Mouse (Mus musculus) v-Abl transformed pro-B cells (cell line): Measurements from ENCODE around the gene Clic6.

Experiments
- in situ Hi-C, 2 experiments: fragments of 400-800 bp; cut with MboI; formaldehyde crosslinking; loops; one replicate each; pipeline ENCODE4 v1.15.1; 2025; ENCODE audit not compliant: unreplicated experiment in 2 of 2

The Clic6 gene

DNA sequence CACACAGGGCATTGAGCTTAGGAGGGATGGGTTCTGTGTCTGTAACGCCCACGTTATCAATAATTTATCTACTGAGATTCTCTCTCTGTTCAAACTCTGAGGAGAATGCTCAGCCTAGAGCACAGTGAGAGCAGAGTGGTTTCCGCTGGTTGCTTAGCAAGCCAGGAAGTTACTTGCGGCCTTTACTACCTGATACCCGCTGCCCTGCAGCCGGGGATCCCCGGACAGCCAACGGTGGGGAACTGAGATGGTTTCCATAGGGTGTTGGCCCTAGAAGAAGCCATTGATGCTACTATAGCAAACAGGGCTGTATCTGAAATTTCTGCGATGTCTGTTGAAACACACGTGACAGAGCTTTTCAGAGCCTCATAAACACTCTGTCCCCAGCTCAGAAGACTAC, 90.3 kb downstream of the Clic6 start:
- in situ Hi-C loops, result no loop called here

DNA sequence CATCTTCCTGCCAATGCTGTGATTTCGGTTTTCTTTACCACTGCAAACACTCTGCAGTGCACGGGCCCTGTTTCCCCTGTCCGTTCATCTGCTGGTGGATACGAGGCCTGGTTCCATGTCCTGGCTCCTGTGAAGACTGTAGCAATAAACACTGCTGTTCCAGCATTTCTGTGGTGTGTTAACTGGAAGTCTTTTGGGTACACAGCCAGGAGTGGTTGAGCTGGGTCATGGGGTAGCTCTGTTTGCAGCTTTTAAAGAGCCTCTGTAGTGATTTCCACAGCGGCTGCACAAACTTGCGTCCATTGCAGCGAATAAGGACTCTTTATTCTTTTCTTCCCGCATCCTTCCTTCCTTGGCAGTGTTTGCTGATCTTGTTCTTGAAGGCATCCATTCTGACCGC, 91.8 kb downstream of the Clic6 start:
- in situ Hi-C loops, result no loop called here

- in situ Hi-C loops, result no loop called here
These were observed 93.5 kb downstream of the Clic6 start for GRCm38 (mm10) chr16:92578915-92579653.

- in situ Hi-C loops, result no loop called here
These were observed 95.4 kb downstream of the Clic6 start for GRCm38 (mm10) chr16:92580981-92581380.

DNA sequence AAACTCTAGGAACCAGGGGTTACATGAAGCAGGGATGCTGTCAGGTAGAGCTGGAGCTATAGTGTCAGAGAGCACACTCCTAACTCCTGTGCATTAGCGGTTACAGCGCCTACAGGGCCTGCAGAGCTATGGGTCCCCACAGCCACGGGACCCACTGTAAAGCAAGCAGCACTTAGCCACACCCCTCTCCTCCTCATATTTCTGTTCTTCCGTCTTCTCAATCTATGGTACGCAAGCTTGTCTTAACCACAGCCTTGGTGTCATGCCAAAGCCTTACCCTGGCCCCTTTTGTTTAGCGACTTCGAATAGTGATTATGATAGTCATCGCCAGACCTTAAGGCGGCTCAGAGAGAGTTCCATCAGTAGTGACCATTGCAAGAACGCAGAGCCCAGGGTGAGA, 96.2 kb downstream of the Clic6 start:
- in situ Hi-C loops, result no loop called here

DNA sequence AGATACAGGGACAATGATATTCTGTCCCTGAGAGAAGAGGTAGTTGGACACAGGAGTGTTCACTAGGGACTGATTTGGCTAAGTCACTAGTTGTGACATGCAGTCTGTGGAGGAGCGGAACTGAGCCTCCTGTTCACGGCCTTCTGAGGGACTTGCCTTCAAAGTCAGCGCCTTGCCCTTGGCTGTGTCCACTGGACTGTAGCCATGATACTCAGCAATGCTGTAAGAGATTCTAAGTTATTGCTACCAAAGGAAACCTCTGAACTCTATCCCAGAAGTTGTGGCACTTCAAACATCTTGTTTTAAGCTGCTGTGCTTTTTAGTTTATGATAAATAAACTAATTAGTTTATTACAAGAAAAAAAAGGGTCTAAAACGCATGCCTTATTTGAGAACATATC, 102.3 kb downstream of the Clic6 start:
- in situ Hi-C loops, result no loop called here
